Mouse (Mus musculus) kidney, adult 9 months (tissue): Measurements from ENCODE around the gene Tubb2b.

Experiments
- DNase-seq: peaks from one replicate; pipeline ENCODE4 v3.0.0; 2022

The Tubb2b gene

GRCm38 (mm10) chr13:34130226-34130731 lies at the start of gene Tubb2b:
TSS of gene Tubb2b (minus strand) at chr13:34130466.
- DNase-seq, result no peak

DNA sequence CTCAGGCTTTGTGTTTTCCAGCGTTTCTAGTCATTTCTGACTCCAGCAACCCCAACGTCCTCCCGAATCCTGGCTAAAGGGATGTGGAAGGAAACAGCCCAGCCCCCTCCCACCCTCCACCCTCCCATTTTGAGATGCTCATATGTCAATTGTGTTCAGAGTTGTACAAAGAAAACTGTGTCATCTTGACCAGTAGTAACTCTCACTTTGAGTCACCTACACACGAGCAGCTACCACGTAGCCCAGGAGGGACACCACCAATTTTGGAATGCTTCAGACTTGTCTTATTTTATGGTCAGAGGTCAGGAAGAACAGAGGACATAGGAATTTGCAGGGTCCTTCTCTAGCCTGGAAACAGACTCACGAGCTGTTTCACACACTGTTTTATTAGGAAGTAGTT lies 43.8 kb upstream of the Tubb2b start:
- no peak for DNase-seq

GRCm38 (mm10) chr13:34163304-34163975 lies 33.2 kb upstream of the Tubb2b start:
- no peak for DNase-seq

GRCm38 (mm10) chr13:34162491-34163303 lies 32.4 kb upstream of the Tubb2b start, which contains the start of gene Psmg4:
TSS of gene Psmg4 (plus strand) at chr13:34162964.
- peak; percentile 95 for DNase-seq

- no peak for DNase-seq
Observed at GRCm38 (mm10) chr13:34159926-34160325, 29.7 kb upstream of the Tubb2b start.

DNA sequence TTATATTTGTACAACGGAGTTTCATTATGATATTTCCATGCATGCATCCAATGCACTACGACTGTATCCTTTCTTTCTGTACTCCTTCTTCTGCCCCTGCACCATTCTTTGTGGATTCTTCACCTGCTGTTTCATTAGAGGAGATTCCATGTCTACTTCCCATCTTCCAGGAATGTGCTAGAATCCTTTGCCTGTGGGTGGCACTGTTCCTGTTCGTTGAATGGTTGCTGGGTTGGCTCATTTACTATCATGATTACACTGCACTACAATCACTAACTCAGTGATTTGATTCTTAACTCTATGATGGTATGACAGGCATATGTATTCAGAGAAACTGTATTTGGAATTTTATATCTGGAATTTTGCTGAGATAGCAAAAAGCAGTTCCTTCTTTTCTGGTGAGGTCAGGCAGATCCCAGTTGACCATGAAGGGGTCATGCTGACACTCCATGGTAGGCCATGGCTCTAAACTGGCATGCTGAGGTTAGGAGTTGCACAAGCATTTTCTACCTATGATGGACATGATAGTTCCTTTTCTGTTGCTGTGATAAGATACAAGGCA lies 27.4 kb upstream of the Tubb2b start:
- DNase-seq, result no peak

- no peak for DNase-seq
Observed at GRCm38 (mm10) chr13:34156840-34157185, 26.5 kb upstream of the Tubb2b start.

- no peak for DNase-seq
Observed at GRCm38 (mm10) chr13:34156133-34156839, 26.0 kb upstream of the Tubb2b start.

DNA sequence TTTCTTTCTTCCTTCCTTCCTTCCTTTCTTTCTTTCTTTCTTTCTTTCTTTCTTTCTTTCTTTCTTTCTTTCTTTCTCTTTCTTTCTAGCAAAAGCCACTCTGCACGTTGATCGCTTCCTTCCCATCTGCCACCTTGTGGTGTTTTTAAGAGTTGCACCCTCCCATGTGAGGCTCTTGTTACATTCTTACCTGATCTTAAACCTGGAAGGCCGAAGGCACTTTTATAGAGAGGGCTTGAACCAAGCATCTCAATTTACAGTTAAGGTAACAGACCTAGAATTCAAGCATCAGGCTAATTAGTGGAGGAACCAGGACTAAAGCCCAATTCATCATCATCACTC lies 24.6 kb upstream of the Tubb2b start:
- peak; percentile 81 for DNase-seq

- peak; percentile 92 for DNase-seq
Observed at GRCm38 (mm10) chr13:34154217-34154930, 24.1 kb upstream of the Tubb2b start.

DNA sequence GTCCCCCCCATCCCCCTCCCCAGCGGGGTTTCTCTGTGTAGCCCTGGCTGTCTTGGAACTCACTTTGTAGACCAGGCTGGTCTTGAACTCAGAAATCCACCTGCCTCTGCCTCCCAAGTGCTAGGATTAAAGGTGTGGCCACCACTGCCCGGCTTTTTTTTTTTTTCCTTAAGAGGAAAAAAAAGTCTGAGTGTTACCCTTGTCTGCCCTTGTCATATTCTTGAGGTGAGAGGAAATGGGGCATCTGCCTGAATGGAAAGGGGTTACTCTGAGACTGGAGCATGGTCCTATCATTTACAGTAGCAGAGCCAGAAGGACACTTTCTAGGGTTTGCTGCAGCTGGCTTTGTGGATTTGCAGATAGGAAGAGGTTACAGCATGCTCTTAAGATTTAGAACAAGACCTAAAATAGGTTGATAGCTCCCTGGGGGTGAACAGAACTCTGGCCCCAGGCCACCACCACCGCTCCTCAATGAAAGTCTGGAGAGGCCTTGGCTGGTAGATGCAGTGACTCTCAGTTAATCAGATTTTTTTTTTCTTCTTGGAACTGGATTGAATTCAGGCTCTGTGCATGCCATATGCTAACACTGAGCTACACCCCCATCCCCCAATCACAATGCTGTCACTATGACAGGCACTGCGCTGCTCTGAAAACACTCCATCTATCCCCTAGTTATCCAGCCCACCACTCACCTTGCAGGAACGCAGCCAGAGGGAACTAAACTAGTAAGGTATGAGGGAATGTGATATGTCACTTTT lies 23.2 kb upstream of the Tubb2b start:
- no peak for DNase-seq

GRCm38 (mm10) chr13:34152695-34153094 lies 22.4 kb upstream of the Tubb2b start:
- peak; percentile 40 for DNase-seq

DNA sequence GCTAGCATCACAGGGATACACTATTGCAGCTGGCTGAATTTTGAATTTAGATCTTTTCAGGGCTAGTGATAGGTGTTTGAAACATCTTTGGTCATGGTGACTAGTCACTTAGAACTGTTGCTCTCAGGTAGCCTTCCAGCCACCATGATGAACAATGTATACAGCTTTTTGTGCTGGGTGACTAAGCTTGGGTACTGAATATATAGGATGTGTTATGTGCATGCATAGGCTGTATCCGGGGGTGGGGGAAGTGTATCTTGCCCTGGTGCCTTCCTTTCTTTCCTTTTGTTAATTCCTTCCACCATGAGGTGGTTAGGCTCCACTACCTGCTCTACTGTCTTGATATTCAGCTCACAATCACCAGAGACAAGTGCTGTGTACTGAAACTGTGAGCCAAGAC lies 21.2 kb upstream of the Tubb2b start:
- no peak for DNase-seq

DNA sequence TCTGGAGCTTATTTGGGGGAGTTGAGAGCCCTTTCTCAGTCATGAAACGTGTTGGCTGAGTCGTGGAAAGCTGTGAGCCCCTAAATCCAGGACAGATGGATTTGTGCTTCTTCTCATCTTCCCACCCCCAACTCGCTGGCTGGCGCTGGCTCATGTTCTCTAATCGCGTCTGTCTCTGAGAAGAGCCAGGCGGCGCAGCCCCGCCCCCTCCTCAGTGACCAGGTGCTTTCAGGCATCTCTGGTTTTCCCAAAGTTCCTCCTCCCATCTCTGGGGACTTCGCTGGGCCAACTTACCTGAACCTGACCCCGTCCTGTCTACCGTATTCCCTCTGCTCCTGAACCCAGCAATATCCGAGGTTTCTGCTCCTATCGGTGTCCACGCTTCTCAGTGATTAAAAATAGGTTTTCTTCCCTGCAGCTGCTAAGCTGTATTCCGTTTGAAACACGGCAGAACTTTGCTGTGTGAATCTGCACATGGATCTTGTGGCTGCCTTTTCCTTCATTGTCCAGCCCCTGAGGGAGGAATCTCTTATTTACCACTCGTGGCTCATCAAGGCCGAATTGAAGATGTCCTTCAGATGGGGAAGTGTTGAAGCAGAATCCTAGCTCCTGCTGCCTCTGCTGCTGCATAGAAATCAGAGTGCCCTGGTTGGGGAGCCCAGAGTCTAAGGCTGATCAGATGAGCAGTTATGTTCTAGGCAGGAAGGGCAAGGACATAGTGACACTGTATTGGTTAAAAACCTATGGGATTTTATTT lies 20.2 kb upstream of the Tubb2b start:
- DNase-seq, result no peak

GRCm38 (mm10) chr13:34149463-34150176 lies 19.4 kb upstream of the Tubb2b start:
- no peak for DNase-seq

DNA sequence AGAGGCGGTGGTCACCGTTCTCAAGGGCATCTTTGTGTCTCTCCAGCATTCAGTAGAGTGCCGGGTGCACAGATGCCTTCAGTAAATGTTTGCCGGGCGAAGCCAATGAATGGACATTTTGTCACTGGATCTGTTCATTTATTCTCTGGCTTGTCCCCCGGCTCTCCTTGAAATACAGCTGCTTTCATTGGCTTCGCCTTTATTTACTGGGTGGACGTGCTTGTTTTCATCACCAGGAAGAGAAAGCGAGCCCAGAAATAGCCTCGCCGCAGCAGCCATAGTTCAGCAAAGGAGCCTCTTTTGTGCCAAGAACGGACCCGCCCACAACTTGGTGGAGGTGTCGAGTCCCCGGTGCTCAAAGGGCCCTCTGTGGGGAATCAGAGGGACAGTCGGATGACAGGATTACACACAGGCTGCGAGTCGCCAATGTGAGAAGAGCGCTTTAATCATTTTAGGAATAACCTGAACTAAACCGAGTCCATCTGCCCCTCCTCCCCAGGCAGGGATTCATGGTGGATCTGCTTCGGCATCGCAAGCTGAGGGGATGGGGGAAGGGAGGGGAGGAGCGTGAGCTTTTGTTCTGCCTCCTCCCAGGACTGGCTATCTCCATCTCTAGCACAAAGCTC lies 18.6 kb upstream of the Tubb2b start:
- DNase-seq, result peak; percentile 50

DNA sequence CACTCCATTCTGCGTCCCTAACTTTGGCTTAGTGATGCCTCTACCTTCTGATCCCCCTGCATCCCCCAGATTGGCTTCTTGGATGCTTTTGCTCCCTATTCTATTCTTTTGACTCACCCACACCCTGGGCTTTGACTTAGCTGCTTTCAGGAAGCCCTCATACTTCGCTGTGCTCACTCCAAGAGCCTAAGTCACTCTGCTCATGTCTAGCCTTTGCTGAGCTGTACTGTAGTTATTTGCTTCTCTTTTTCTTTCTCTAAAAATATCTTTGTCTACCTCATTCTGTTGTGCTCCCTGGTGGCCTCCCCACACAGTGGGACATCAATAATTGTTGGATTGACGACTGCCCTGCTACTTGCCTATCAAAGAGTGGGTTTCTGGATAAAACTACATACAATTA lies 17.9 kb upstream of the Tubb2b start:
- no peak for DNase-seq

DNA sequence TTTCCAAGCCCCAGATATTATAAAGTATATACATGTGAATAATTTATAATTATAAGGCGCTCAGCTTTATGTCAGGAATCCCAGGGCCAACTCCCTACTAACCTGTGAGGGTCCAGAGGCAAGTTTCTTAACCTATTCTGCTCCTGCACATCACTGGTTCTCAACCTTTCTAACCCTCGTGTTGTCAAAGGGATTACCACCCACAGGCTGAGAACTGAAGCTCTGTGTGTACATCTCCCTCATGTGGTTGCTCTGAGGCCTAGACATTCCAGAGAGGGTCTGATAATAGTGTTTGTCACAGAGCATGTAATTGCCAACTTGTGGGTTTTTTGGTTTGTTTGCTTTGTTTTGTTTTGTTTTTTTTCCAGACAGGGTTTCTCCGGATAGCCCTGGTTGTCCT lies 16.6 kb upstream of the Tubb2b start:
- no peak for DNase-seq

DNA sequence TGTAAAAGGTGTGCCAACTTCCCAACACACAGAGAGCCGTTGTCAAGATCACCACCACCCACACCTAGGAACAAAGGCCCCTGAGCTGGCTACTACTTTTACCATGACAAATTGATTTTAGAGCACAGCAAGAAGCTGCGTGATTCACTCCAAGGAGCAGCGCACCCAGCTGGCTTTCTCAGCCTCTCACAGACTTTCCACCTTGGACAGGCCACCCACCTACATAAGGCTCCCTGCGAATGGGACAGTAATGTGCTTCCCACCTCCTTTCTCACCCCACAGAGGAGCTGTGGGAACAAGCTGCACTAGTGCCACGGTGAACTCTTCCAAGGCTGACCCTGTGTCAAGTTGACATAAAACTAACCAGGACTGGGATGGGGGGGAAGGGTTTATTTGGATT lies 13.1 kb upstream of the Tubb2b start:
- DNase-seq, result no peak

DNA sequence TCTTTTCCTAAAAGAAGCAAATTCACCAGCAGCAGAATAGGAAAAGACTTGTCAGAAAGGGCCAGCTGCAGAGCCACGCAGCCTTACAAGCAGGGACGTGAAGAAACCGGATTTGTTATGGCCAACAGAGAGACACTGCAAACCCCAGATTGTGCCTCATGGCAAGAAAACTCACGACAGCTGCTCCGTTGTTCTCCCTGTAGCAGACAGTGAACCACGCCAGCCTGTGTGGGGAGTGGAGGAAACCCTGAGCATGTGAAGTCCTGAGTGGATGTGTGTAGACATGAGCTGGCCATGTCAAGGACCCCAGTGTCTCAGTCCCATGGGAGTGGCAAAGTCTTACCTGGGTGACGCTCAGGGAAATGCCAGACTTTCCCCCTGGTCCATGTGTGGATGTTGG lies 6.3 kb upstream of the Tubb2b start:
- no peak for DNase-seq
